Comparison of ENCODE assay signal across 8 mouse cellular contexts in genomic region chr10:62664963-62665590, GRCm38 (mm10). TPM values are rescaled to one million over a fixed set of nuclear protein-coding genes. Genes with fewer than 3 reads are reported as not detected.
DNase-seq lines count a peak whose midpoint lies in the region; ATAC-seq lines count a peak whose summit lies in the region.

No protein-coding gene starts in this region.

- 68% methylated on average over 27 of the region's 27 CpGs for WGBS in hindbrain, embryonic 13.5 days
- WGBS in hindbrain, embryonic 12.5 days, result 57% methylated on average over 27 of the region's 27 CpGs
- WGBS in embryonic facial prominence, embryonic 10.5 days, result 67% methylated on average over 27 of the region's 27 CpGs
- WGBS in neural tube, embryonic 15.5 days, result 60% methylated on average over 27 of the region's 27 CpGs
- WGBS in midbrain, embryonic 16.5 days, result 63% methylated on average over 27 of the region's 27 CpGs

- DNase-seq in embryonic facial prominence, embryonic 10.5 days (ENCODE audit: low spot score), result no peak
- peak; percentile 74 for DNase-seq in heart, postnatal 4 days
- peak; percentile 27 for DNase-seq in liver
- no peak for DNase-seq in layer of hippocampus, adult 8-10 months (ENCODE audit: low spot score in 2 of 2)

- H3K4me2 ChIP-seq in hindbrain, embryonic 13.5 days, result peak overlapping the region; percentile 13; the same call in 1 of the 2 replicates
- H3K4me2 ChIP-seq in hindbrain, embryonic 12.5 days (replicated peaks), result no peak overlapping the region; the same call in 1 of the 2 replicates
- H3K4me2 ChIP-seq in neural tube, embryonic 15.5 days, result peak overlapping the region; percentile 22; the same call in 1 of the 2 replicates
- no peak overlapping the region for H3K4me2 ChIP-seq in midbrain, embryonic 16.5 days (ENCODE audit: low read length)

- no peak overlapping the region for H3K4me3 ChIP-seq in hindbrain, embryonic 13.5 days
- H3K4me3 ChIP-seq in hindbrain, embryonic 12.5 days, result no peak overlapping the region
- 0 out of 2 replicates have a peak overlapping the region, but pooled peaks have one; percentile 11 for H3K4me3 ChIP-seq in embryonic facial prominence, embryonic 10.5 days
- no peak overlapping the region for H3K4me3 ChIP-seq in neural tube, embryonic 15.5 days (replicated peaks)
- H3K4me3 ChIP-seq in midbrain, embryonic 16.5 days (ENCODE audit: low read depth, low read length), result no peak overlapping the region

- no peak overlapping the region for H3K9ac ChIP-seq in hindbrain, embryonic 13.5 days
- H3K9ac ChIP-seq in hindbrain, embryonic 12.5 days, result no peak overlapping the region
- no peak overlapping the region for H3K9ac ChIP-seq in neural tube, embryonic 15.5 days (replicated peaks)
- no peak overlapping the region for H3K9ac ChIP-seq in midbrain, embryonic 16.5 days (ENCODE audit: low read depth, low read length)

- no peaks in the 10 kb centered on the region for H3K36me3 ChIP-seq in hindbrain, embryonic 13.5 days
- no peaks in the 10 kb centered on the region for H3K36me3 ChIP-seq in hindbrain, embryonic 12.5 days
- H3K36me3 ChIP-seq in embryonic facial prominence, embryonic 10.5 days (replicated peaks), result no peaks in the 10 kb centered on the region
- H3K36me3 ChIP-seq in neural tube, embryonic 15.5 days, result no peaks in the 10 kb centered on the region
- no peaks in the 10 kb centered on the region for H3K36me3 ChIP-seq in midbrain, embryonic 16.5 days (ENCODE audit: control insufficient read depth, insufficient read depth, low read length)

- H3K27me3 ChIP-seq in hindbrain, embryonic 13.5 days, result peaks cover 10% of the 10 kb centered on the region; the same call in 1 of the 2 replicates
- H3K27me3 ChIP-seq in hindbrain, embryonic 12.5 days, result no peaks in the 10 kb centered on the region
- no peaks in the 10 kb centered on the region; the same call in 1 of the 2 replicates for H3K27me3 ChIP-seq in embryonic facial prominence, embryonic 10.5 days (replicated peaks; ENCODE audit: low read depth, poor library complexity, severe bottlenecking)
- H3K27me3 ChIP-seq in neural tube, embryonic 15.5 days (replicated peaks), result 0 out of 2 replicates have a peak, but pooled peaks cover 7% of the 10 kb centered on the region
- H3K27me3 ChIP-seq in midbrain, embryonic 16.5 days (ENCODE audit: control insufficient read depth, insufficient read depth, low read depth, low read length), result no peaks in the 10 kb centered on the region

- H3K4me1 ChIP-seq in hindbrain, embryonic 13.5 days (replicated peaks), result no peaks in the 10 kb centered on the region
- no peaks in the 10 kb centered on the region for H3K4me1 ChIP-seq in hindbrain, embryonic 12.5 days
- peaks cover 4% of the 10 kb centered on the region; the same call in 1 of the 2 replicates for H3K4me1 ChIP-seq in embryonic facial prominence, embryonic 10.5 days
- H3K4me1 ChIP-seq in neural tube, embryonic 15.5 days, result no peaks in the 10 kb centered on the region
- H3K4me1 ChIP-seq in midbrain, embryonic 16.5 days (ENCODE audit: control insufficient read depth, insufficient read depth, low read length), result no peaks in the 10 kb centered on the region

- no peaks in the 10 kb centered on the region for H3K9me3 ChIP-seq in hindbrain, embryonic 13.5 days
- H3K9me3 ChIP-seq in hindbrain, embryonic 12.5 days (replicated peaks), result no peaks in the 10 kb centered on the region
- no peaks in the 10 kb centered on the region for H3K9me3 ChIP-seq in embryonic facial prominence, embryonic 10.5 days
- no peaks in the 10 kb centered on the region for H3K9me3 ChIP-seq in neural tube, embryonic 15.5 days (replicated peaks)
- no peaks in the 10 kb centered on the region for H3K9me3 ChIP-seq in midbrain, embryonic 16.5 days (replicated peaks; ENCODE audit: control insufficient read depth, low read length, poor library complexity, severe bottlenecking)

- no peak for ATAC-seq in hindbrain, embryonic 13.5 days (ENCODE audit: low FRiP score)
- no peak for ATAC-seq in hindbrain, embryonic 12.5 days (ENCODE audit: low FRiP score)
- no peak for ATAC-seq in neural tube, embryonic 15.5 days (ENCODE audit: low FRiP score)
- no peak for ATAC-seq in midbrain, embryonic 16.5 days

- no peak overlapping the region for H3K27ac ChIP-seq in hindbrain, embryonic 13.5 days
- H3K27ac ChIP-seq in hindbrain, embryonic 12.5 days, result no peak overlapping the region
- H3K27ac ChIP-seq in embryonic facial prominence, embryonic 10.5 days (replicated peaks), result 0 out of 2 replicates have a peak overlapping the region, but pooled peaks have one; percentile 32
- no peak overlapping the region for H3K27ac ChIP-seq in neural tube, embryonic 15.5 days (replicated peaks)
- no peak overlapping the region for H3K27ac ChIP-seq in midbrain, embryonic 16.5 days (ENCODE audit: low read length)

RNA-seq across cellular contexts. Expression of gene Ddx50, which starts 14.1 kb away (rescaled TPM):
- 92.3 and 93.7 TPM in 2 replicates for polyA plus RNA-seq in hindbrain, embryonic 13.5 days (2015; fragmentation: Nextera tagmentation; extraction: Ambion mirVana)
- 130 and 135 TPM in 2 replicates for polyA plus RNA-seq in hindbrain, embryonic 12.5 days (2016; fragmentation: Nextera tagmentation; extraction: Ambion mirVana)
- polyA plus RNA-seq in embryonic facial prominence, embryonic 10.5 days (2016; fragmentation: Nextera tagmentation; extraction: Ambion mirVana), result 110 and 120 TPM in 2 replicates
- 10 to 100 TPM; 95.4 to 99.6 TPM for total RNA-seq in heart, postnatal 4 days (2021)
- polyA plus RNA-seq in neural tube, embryonic 15.5 days (2015; fragmentation: Nextera tagmentation; extraction: Ambion mirVana), result 80.6 and 89.4 TPM in 2 replicates
- total RNA-seq in layer of hippocampus, adult 8-10 months (2022), result 10 to 100 TPM; 79.4 to 94.0 (median 85.6) TPM
- polyA plus RNA-seq in midbrain, embryonic 16.5 days (2015; fragmentation: Nextera tagmentation; extraction: Ambion mirVana), result 89.4 and 96.8 TPM in 2 replicates

Comparison
In these comparisons a context has a peak if more than half of its experiments do, and no peak if none do; other contexts are left out.
1. H3K4me2 ChIP-seq: peak in hindbrain, embryonic 13.5 days (single experiment) and neural tube, embryonic 15.5 days (single experiment); none in hindbrain, embryonic 12.5 days (single experiment) and midbrain, embryonic 16.5 days (single experiment).
2. DNase-seq: peak in heart, postnatal 4 days (single experiment) and liver (single experiment); none in embryonic facial prominence, embryonic 10.5 days (single experiment) and layer of hippocampus, adult 8-10 months (0 of 2).